Mouse (Mus musculus) limb, embryonic 15.5 days (tissue): ENCODE results near the gene Dlx2. TPM values are rescaled to one million over a fixed set of nuclear protein-coding genes. Genes with fewer than 3 reads are reported as not detected.

Experiments
- ATAC-seq: fragments of 200-750 bp; cut with Nextera tagmentation; 2 replicates; pipeline ENCODE4 v1.8.0; 2017; ENCODE audit warnings: low read depth, moderate TSS enrichment; ENCODE audit not compliant: insufficient number of reproducible peaks, low FRiP score, low TSS enrichment
- H3K27ac ChIP-seq: fragments of 300-500 bp; sonication (generic); 2 replicates; pipeline ENCODE4 v1.5.1; 2015; ENCODE audit warnings: moderate library complexity, mild to moderate bottlenecking, inconsistent platforms
- H3K27me3 ChIP-seq: fragments of 300-500 bp; sonication (generic); 2 replicates; pipeline ENCODE4 v1.6.1; 2015; ENCODE audit warnings: inconsistent platforms
- H3K36me3 ChIP-seq: fragments of 300-500 bp; sonication (generic); 2 replicates; pipeline ENCODE4 v1.6.1; 2015; ENCODE audit warnings: inconsistent platforms
- H3K4me1 ChIP-seq: fragments of 300-500 bp; sonication (generic); 2 replicates; pipeline ENCODE4 v1.6.1; 2015; ENCODE audit warnings: inconsistent platforms
- H3K4me2 ChIP-seq: fragments of 300-500 bp; sonication (generic); 2 replicates; pipeline ENCODE4 v1.6.1; 2015; ENCODE audit warnings: mild to moderate bottlenecking, inconsistent platforms
- H3K4me3 ChIP-seq: fragments of 300-500 bp; sonication (generic); 2 replicates; pipeline ENCODE4 v1.5.1; 2015; ENCODE audit warnings: mild to moderate bottlenecking, inconsistent platforms
- H3K9ac ChIP-seq: fragments of 300-500 bp; sonication (generic); 2 replicates; pipeline ENCODE4 v1.6.1; 2015; ENCODE audit warnings: inconsistent platforms
- H3K9me3 ChIP-seq: fragments of 300-500 bp; sonication (generic); 2 replicates; pipeline ENCODE4 v1.6.1; 2016; ENCODE audit warnings: inconsistent platforms
- WGBS: fragments of 180-500 bp; shearing (Covaris S2); methylation state at CpG from one replicate; pipeline ENCODE4 v1.1.7; 2015; 5-methylcytosine and 5-hydroxymethylcytosine counted together
- polyA plus RNA-seq: library from polyadenylated mRNA; unstranded; fragments of >200 nt; fragmentation: Nextera tagmentation; extraction: Ambion mirVana; gene quantifications from 2 replicates; pipeline ENCODE4 v1.2.1, GENCODE M21; 2015

Gene Dlx2
- polyA plus RNA-seq, 1 experiment from 2014 or later: 3.5 TPM

GRCm38 (mm10) chr2:71533094-71533493 is 13.5 kb downstream of the Dlx2 start:
- Histone ChIP-seq H3K9me3 (no peaks in the 10 kb centered on the region), H3K36me3 (no peaks in the 10 kb centered on the region), H3K9ac (no peak overlapping the region), H3K27me3 (peaks cover 93% of the 10 kb centered on the region), H3K4me3 (no peak overlapping the region), H3K4me1 (peaks cover 34% of the 10 kb centered on the region), H3K4me2 (no peak overlapping the region), H3K27ac (no peak overlapping the region)
- 16% methylated on average over 5 of the region's 5 CpGs for WGBS
- ATAC-seq: no peak

- H3K36me3 ChIP-seq: no peaks in the 10 kb centered on the region
- no peak overlapping the region for H3K9ac ChIP-seq
- whole genome bisulfite sequencing: 3% methylated on average over 43 of the region's 43 CpGs
- H3K4me3 ChIP-seq: peak overlapping the region; percentile 5; the same call in 1 of the 2 replicates
- H3K27ac ChIP-seq: no peak overlapping the region
- ATAC-seq: no peak
- peaks cover 92% of the 10 kb centered on the region for H3K27me3 ChIP-seq
- H3K9me3 ChIP-seq: no peaks in the 10 kb centered on the region
- H3K4me1 ChIP-seq: peaks cover 34% of the 10 kb centered on the region
- no peak overlapping the region for H3K4me2 ChIP-seq
These were observed 14.3 kb downstream of the Dlx2 start for GRCm38 (mm10) chr2:71531990-71532970.

- WGBS: 5% methylated on average over 12 of the region's 12 CpGs
- Histone ChIP-seq H3K9me3 (no peaks in the 10 kb centered on the region), H3K27me3 (peaks cover 92% of the 10 kb centered on the region), H3K4me3 (peak overlapping the region; percentile 50), H3K9ac (no peak overlapping the region), H3K36me3 (no peaks in the 10 kb centered on the region), H3K27ac (no peak overlapping the region), H3K4me1 (peaks cover 34% of the 10 kb centered on the region), H3K4me2 (0 out of 2 replicates have a peak overlapping the region, but pooled peaks have one; percentile 10)
- ATAC-seq: no peak
These were observed 15.4 kb downstream of the Dlx2 start for GRCm38 (mm10) chr2:71531124-71531590.

GRCm38 (mm10) chr2:71530391-71531123 is 16.0 kb downstream of the Dlx2 start:
- Histone ChIP-seq H3K9ac (no peak overlapping the region), H3K4me1 (peaks cover 34% of the 10 kb centered on the region), H3K36me3 (no peaks in the 10 kb centered on the region), H3K4me3 (peak overlapping the region; percentile 50), H3K4me2 (peak overlapping the region; percentile 93), H3K27me3 (peaks cover 94% of the 10 kb centered on the region), H3K27ac (no peak overlapping the region), H3K9me3 (no peaks in the 10 kb centered on the region)
- no peak for ATAC-seq
- 1% methylated on average over 34 of the region's 34 CpGs for WGBS

- Histone ChIP-seq H3K27ac (no peak overlapping the region), H3K36me3 (no peaks in the 10 kb centered on the region), H3K4me2 (peak overlapping the region; percentile 93), H3K4me3 (peak overlapping the region; percentile 50), H3K27me3 (peaks cover 95% of the 10 kb centered on the region), H3K4me1 (peaks cover 34% of the 10 kb centered on the region), H3K9me3 (no peaks in the 10 kb centered on the region), H3K9ac (0 out of 2 replicates have a peak overlapping the region, but pooled peaks have one; percentile 17)
- ATAC-seq: peak; percentile 77
- WGBS: under 1% methylated on average over 55 of the region's 60 CpGs
These were observed 16.8 kb downstream of the Dlx2 start for GRCm38 (mm10) chr2:71529511-71530351.

GRCm38 (mm10) chr2:71528714-71529510 is 17.6 kb downstream of the Dlx2 start:
- H3K27ac ChIP-seq: no peak overlapping the region

GRCm38 (mm10) chr2:71528014-71528713 is 18.4 kb downstream of the Dlx2 start, which contains the start of gene Dlx1:
Dlx1 (plus strand) TSS chr2:71528113.
- Histone ChIP-seq H3K4me1 (peaks cover 34% of the 10 kb centered on the region), H3K36me3 (no peaks in the 10 kb centered on the region), H3K9ac (no peak within 1 kb of the TSS), H3K27ac (no peak within 1 kb of the TSS), H3K9me3 (no peaks in the 10 kb centered on the region), H3K27me3 (peaks cover 95% of the 10 kb centered on the region), H3K4me2 (peak within 1 kb of the TSS; percentile 93), H3K4me3 (peak within 1 kb of the TSS; percentile 50)
- no peak for ATAC-seq
- 2% methylated on average over 26 of the region's 26 CpGs for WGBS

More at GRCm38 (mm10) chr2:71528714-71529510, 17.6 kb downstream of the Dlx2 start:
- peak; percentile 40; the same call in 1 of the 2 replicates for ATAC-seq
- WGBS: under 1% methylated on average over 53 of the region's 57 CpGs
- Histone ChIP-seq H3K27me3 (peaks cover 93% of the 10 kb centered on the region), H3K4me1 (peaks cover 34% of the 10 kb centered on the region), H3K9ac (0 out of 2 replicates have a peak overlapping the region, but pooled peaks have one; percentile 17), H3K4me2 (peak overlapping the region; percentile 93), H3K9me3 (no peaks in the 10 kb centered on the region), H3K36me3 (no peaks in the 10 kb centered on the region), H3K4me3 (peak overlapping the region; percentile 50)

GRCm38 (mm10) chr2:71527323-71528013 is 19.1 kb downstream of the Dlx2 start:
- H3K4me3 ChIP-seq: no peak overlapping the region
- ATAC-seq: no peak
- no peak overlapping the region for H3K4me2 ChIP-seq

GRCm38 (mm10) chr2:71526595-71527322 is 19.8 kb downstream of the Dlx2 start:
- H3K36me3 ChIP-seq: no peaks in the 10 kb centered on the region
- 11% methylated on average over 10 of the region's 10 CpGs for WGBS
- H3K27me3 ChIP-seq: peaks cover 93% of the 10 kb centered on the region
- H3K9me3 ChIP-seq: no peaks in the 10 kb centered on the region
- no peak overlapping the region for H3K4me2 ChIP-seq
- no peak overlapping the region for H3K9ac ChIP-seq
- no peak for ATAC-seq
- H3K4me3 ChIP-seq: no peak overlapping the region
- H3K27ac ChIP-seq: no peak overlapping the region
- H3K4me1 ChIP-seq: peaks cover 27% of the 10 kb centered on the region

More at GRCm38 (mm10) chr2:71527323-71528013, 19.1 kb downstream of the Dlx2 start:
- H3K36me3 ChIP-seq: no peaks in the 10 kb centered on the region
- H3K27me3 ChIP-seq: peaks cover 95% of the 10 kb centered on the region
- peaks cover 32% of the 10 kb centered on the region for H3K4me1 ChIP-seq
- H3K9ac ChIP-seq: no peak overlapping the region
- no peaks in the 10 kb centered on the region for H3K9me3 ChIP-seq
- H3K27ac ChIP-seq: no peak overlapping the region
- 5% methylated on average over 24 of the region's 24 CpGs for WGBS
